Mouse (Mus musculus): ENCODE measurements around the gene Gch1.

DNA sequence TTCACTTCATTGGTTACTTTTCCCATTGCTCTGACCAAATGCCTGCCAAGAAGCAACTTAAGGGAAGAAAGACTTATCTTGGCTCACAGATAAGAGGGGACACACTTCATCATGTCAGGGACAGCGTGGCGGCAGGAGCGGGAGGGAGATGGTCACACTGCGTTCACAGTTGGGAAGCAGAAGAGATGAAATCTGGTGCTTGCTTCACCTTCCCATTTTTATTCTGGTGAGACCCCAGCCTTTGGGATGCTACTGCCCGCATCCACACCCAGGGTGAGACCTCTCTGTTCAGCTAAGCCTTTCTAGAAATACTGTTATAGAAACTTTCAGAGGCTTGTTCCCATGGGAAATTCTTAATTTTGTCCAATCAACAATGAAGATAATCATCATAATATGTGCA, 44.9 kb downstream of the Gch1 start:
- TF ChIP-seq CTCF (IDR thresholded peaks at IDR 0.05; ENCODE audit: insufficient read depth, low read length): no peak
- TF ChIP-seq POLR2A (IDR thresholded peaks at IDR 0.05; ENCODE audit: borderline replicate concordance, extremely low read depth, low read depth, low read length): no peak
